Mouse (Mus musculus) testis, adult 2 months (tissue): Measurements from ENCODE around the gene Vcam1. TPM values are rescaled to one million over a fixed set of nuclear protein-coding genes. Genes with fewer than 3 reads are reported as not detected.

Experiments used
- H3K27ac ChIP-seq: fragments of 200-500 bp; 2 replicates; pipeline ENCODE4 v1.5.1; 2012; ENCODE audit warnings: low read depth, low read length; ENCODE audit not compliant: control insufficient read depth, insufficient read depth
- H3K27me3 ChIP-seq: fragments of 200-500 bp; 2 replicates; pipeline ENCODE4 v1.6.1; 2012; ENCODE audit warnings: mild to moderate bottlenecking, low read length, moderate library complexity; ENCODE audit not compliant: control insufficient read depth, insufficient read depth
- H3K36me3 ChIP-seq: fragments of 200-500 bp; 2 replicates; pipeline ENCODE4 v1.6.1; 2012; ENCODE audit warnings: mild to moderate bottlenecking, low read length; ENCODE audit not compliant: control insufficient read depth, insufficient read depth
- H3K4me1 ChIP-seq: fragments of 200-500 bp; 2 replicates; pipeline ENCODE4 v1.6.1; 2012; ENCODE audit warnings: low read length; ENCODE audit not compliant: control insufficient read depth, insufficient read depth
- H3K4me3 ChIP-seq: fragments of 200-500 bp; 2 replicates; pipeline ENCODE4 v1.5.1; 2012; ENCODE audit warnings: low read depth, mild to moderate bottlenecking, low read length, moderate library complexity, mixed read lengths; ENCODE audit not compliant: control insufficient read depth
- CTCF ChIP-seq: fragments of 200-500 bp; IDR thresholded peaks from 2 replicates; pipeline ENCODE4 v1.5.1; 2012; ENCODE audit warnings: low read depth, mild to moderate bottlenecking, inconsistent platforms, low read length, moderate library complexity; ENCODE audit not compliant: control insufficient read depth, insufficient read depth, insufficient replicate concordance
- POLR2A ChIP-seq: fragments of 200-500 bp; IDR thresholded peaks from 2 replicates; pipeline ENCODE4 v1.6.1; 2012; ENCODE audit warnings: low read depth, mild to moderate bottlenecking, inconsistent platforms, low read length, moderate library complexity; ENCODE audit not compliant: control insufficient read depth
- polyA plus RNA-seq: library from polyadenylated mRNA; depleted of rRNA; stranded (reverse); fragments of >200 nt; gene quantifications from 2 replicates; pipeline ENCODE4 v1.2.3, GENCODE M21; 2012

Vcam1 gene
- polyA plus RNA-seq, 1 experiment: 39.0 TPM

- H3K27ac ChIP-seq: no peak overlapping the region
- H3K4me1 ChIP-seq: no peaks in the 10 kb centered on the region
- no peak overlapping the region for H3K4me3 ChIP-seq
- no peak for TF ChIP-seq CTCF
- TF ChIP-seq POLR2A: no peak
- no peaks in the 10 kb centered on the region for H3K27me3 ChIP-seq
- H3K36me3 ChIP-seq: no peaks in the 10 kb centered on the region
Observed at GRCm38 (mm10) chr3:116100850-116101249, 28.6 kb downstream of the Vcam1 start.

- no peaks in the 10 kb centered on the region for H3K4me1 ChIP-seq
- TF ChIP-seq POLR2A: no peak
- no peak for TF ChIP-seq CTCF
- no peak overlapping the region for H3K4me3 ChIP-seq
- no peak overlapping the region for H3K27ac ChIP-seq
- no peaks in the 10 kb centered on the region for H3K36me3 ChIP-seq
- no peaks in the 10 kb centered on the region for H3K27me3 ChIP-seq
Observed at GRCm38 (mm10) chr3:116095934-116096333, 33.6 kb downstream of the Vcam1 start.

GRCm38 (mm10) chr3:116095312-116095711 lies 34.2 kb downstream of the Vcam1 start:
- no peak overlapping the region for H3K4me3 ChIP-seq
- no peak for TF ChIP-seq POLR2A
- TF ChIP-seq CTCF: no peak
- H3K36me3 ChIP-seq: no peaks in the 10 kb centered on the region
- H3K4me1 ChIP-seq: no peaks in the 10 kb centered on the region
- no peak overlapping the region for H3K27ac ChIP-seq
- no peaks in the 10 kb centered on the region for H3K27me3 ChIP-seq

GRCm38 (mm10) chr3:116094886-116095285 lies 34.6 kb downstream of the Vcam1 start:
- no peaks in the 10 kb centered on the region for H3K36me3 ChIP-seq
- H3K4me3 ChIP-seq: no peak overlapping the region
- TF ChIP-seq CTCF: no peak
- no peak for TF ChIP-seq POLR2A
- no peaks in the 10 kb centered on the region for H3K27me3 ChIP-seq
- no peak overlapping the region for H3K27ac ChIP-seq
- H3K4me1 ChIP-seq: no peaks in the 10 kb centered on the region

GRCm38 (mm10) chr3:116094288-116094687 lies 35.2 kb downstream of the Vcam1 start:
- Histone ChIP-seq H3K4me1 (no peaks in the 10 kb centered on the region), H3K36me3 (no peaks in the 10 kb centered on the region), H3K27ac (no peak overlapping the region), H3K4me3 (no peak overlapping the region), H3K27me3 (no peaks in the 10 kb centered on the region)
- TF ChIP-seq CTCF (no peak), POLR2A (no peak)

- no peaks in the 10 kb centered on the region for H3K36me3 ChIP-seq
- no peaks in the 10 kb centered on the region for H3K27me3 ChIP-seq
- no peaks in the 10 kb centered on the region for H3K4me1 ChIP-seq
- H3K4me3 ChIP-seq: no peak overlapping the region
- TF ChIP-seq POLR2A: no peak
- TF ChIP-seq CTCF: no peak
- no peak overlapping the region for H3K27ac ChIP-seq
Observed at GRCm38 (mm10) chr3:116092547-116092946, 36.9 kb downstream of the Vcam1 start.

GRCm38 (mm10) chr3:116091706-116092105 lies 37.8 kb downstream of the Vcam1 start:
- no peaks in the 10 kb centered on the region for H3K4me1 ChIP-seq
- H3K27ac ChIP-seq: no peak overlapping the region
- H3K4me3 ChIP-seq: no peak overlapping the region
- TF ChIP-seq CTCF (peak; percentile 73; the same call in 1 of the 2 replicates), POLR2A (no peak)
- no peaks in the 10 kb centered on the region for H3K36me3 ChIP-seq
- H3K27me3 ChIP-seq: no peaks in the 10 kb centered on the region

GRCm38 (mm10) chr3:116085962-116086361 lies 43.5 kb downstream of the Vcam1 start:
- H3K4me1 ChIP-seq: no peaks in the 10 kb centered on the region
- no peak overlapping the region for H3K4me3 ChIP-seq
- no peak overlapping the region for H3K27ac ChIP-seq
- H3K36me3 ChIP-seq: no peaks in the 10 kb centered on the region
- TF ChIP-seq CTCF (no peak), POLR2A (no peak)
- H3K27me3 ChIP-seq: no peaks in the 10 kb centered on the region
